Mouse (Mus musculus): Measurements from ENCODE around the gene Avp. TPM values are rescaled to one million over a fixed set of nuclear protein-coding genes. Genes with fewer than 3 reads are reported as not detected.

Gene Avp
- polyA plus RNA-seq, 1 experiment from 2014 or later: not detected

DNA sequence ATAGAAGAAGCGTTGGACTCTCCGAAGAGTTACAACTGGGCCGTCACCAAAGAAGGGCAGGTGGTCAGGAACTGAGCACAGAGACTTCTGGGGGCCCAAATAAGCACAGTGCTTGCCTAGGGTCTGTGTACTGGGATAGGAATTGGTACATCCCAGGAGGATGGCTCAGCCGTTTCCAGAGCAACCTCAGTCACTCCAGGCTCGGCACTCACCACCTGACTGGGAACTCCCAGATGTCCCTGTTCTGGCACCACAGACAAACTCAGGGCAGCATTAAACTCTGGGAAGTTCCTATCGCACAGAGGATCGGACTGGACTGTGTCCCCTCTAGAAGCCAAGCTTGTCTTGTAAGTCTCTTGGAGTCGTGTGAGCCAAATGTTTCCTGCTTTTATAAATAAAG lies 17.4 kb downstream of the Avp start:
- no peak for TF ChIP-seq CTCF (IDR thresholded peaks at IDR 0.05; ENCODE audit: low read depth)
- H3K4me3 ChIP-seq (ENCODE audit: low read depth, low read length): no peak overlapping the region
- H3K9me3 ChIP-seq (ENCODE audit: control insufficient read depth): no peaks in the 10 kb centered on the region
- no peak for ATAC-seq
- no peaks in the 10 kb centered on the region for H3K27me3 ChIP-seq (replicated peaks; ENCODE audit: control insufficient read depth, insufficient read depth, low read length)
- peaks cover 9% of the 10 kb centered on the region for H3K36me3 ChIP-seq (ENCODE audit: control insufficient read depth, insufficient read depth)
- H3K27ac ChIP-seq (ENCODE audit: low read depth, low read length): no peak overlapping the region
- H3K4me2 ChIP-seq (replicated peaks; ENCODE audit: low read depth): peak overlapping the region; percentile 92; the same call in 1 of the 2 replicates
- H3K4me1 ChIP-seq (replicated peaks; ENCODE audit: control insufficient read depth, insufficient read depth, low read length): 0 out of 2 replicates have a peak, but pooled peaks cover 5% of the 10 kb centered on the region
- 77% methylated on average over 8 of the region's 8 CpGs for WGBS
- H3K9ac ChIP-seq (ENCODE audit: low read depth, low read length): no peak overlapping the region

DNA sequence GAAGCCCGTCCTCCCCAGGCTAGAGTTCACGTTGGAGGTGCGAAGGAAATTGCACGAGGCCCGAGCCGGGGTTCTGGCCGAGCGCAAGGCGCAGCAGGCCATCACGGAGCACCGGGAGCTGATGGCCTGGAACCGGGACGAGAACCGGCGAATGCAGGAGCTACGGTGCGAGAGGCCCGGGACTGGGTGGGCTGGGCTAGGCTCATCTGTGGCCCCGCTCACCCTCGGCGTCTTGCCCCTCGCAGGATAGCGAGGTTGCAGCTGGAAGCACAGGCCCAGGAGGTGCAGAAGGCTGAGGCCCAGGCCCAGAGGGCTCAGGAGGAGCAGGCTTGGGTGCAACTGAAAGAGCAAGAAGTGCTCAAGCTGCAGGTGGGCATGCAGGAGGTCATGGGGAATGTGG lies 18.3 kb downstream of the Avp start:
- Histone ChIP-seq H3K4me3 (ENCODE audit: low read depth, low read length) (peak overlapping the region; percentile 82), H3K36me3 (ENCODE audit: control insufficient read depth, insufficient read depth) (peaks cover 9% of the 10 kb centered on the region), H3K9ac (ENCODE audit: low read depth, low read length) (peak overlapping the region; percentile 75), H3K27me3 (replicated peaks; ENCODE audit: control insufficient read depth, insufficient read depth, low read length) (no peaks in the 10 kb centered on the region), H3K27ac (ENCODE audit: low read depth, low read length) (no peak overlapping the region; the same call in 1 of the 2 replicates), H3K9me3 (ENCODE audit: control insufficient read depth) (no peaks in the 10 kb centered on the region), H3K4me2 (replicated peaks; ENCODE audit: low read depth) (peak overlapping the region; percentile 92), H3K4me1 (replicated peaks; ENCODE audit: control insufficient read depth, insufficient read depth, low read length) (0 out of 2 replicates have a peak, but pooled peaks cover 5% of the 10 kb centered on the region)
- WGBS: under 1% methylated on average over 23 of the region's 23 CpGs
- no peak for TF ChIP-seq CTCF (IDR thresholded peaks at IDR 0.05; ENCODE audit: low read depth)
- ATAC-seq: no peak; the same call in 1 of the 2 replicates

DNA sequence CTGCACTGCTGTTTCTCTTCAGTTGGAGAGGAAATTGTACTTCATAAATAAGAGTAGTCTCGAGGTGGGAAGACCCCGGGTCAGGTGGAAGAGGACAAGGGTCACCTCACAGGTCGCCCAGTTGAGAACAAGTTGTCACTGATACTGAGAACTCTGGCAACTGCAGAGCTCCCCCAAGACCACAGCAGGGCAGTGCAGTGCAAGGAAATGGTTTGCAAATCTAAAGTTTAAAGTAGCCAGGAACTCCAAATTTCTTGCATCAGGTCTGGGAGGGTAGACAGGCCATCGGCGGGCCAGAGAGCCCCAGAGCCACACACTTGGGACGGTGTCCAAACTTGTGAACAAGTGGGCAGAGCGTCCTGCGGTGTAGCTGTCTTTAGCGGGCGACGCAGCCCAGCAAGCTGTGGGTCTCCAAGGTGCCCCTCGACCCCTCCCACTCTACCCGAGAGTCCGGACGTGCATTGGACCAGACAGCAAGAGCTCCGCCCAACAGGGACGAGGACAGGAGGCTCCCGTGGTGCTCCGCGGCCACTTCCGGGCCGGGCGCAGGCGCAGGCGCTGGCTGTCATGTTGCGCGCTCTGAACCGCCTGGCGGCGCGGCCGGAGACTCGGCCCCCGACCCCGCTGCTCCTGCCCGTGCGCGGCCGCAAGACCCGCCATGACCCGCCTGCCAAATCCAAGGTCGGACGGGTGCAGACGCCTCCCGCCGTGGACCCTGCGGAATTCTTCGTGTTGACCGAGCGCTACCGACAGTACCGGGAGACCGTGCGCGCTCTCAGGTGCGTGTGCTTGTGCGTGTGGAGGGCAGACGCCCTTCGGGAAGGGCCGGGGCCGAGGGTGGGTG lies 18.9 kb downstream of the Avp start, which contains the start of gene Mrps26:
TSS of gene Mrps26 (plus strand) at position 531 of the 844 bp plus-strand sequence.
- under 1% methylated on average over 61 of the region's 61 CpGs for WGBS
- Histone ChIP-seq H3K9me3 (ENCODE audit: control insufficient read depth) (no peaks in the 10 kb centered on the region), H3K36me3 (ENCODE audit: control insufficient read depth, insufficient read depth) (peaks cover 9% of the 10 kb centered on the region), H3K4me1 (replicated peaks; ENCODE audit: control insufficient read depth, insufficient read depth, low read length) (0 out of 2 replicates have a peak, but pooled peaks cover 5% of the 10 kb centered on the region), H3K4me3 (ENCODE audit: low read depth, low read length) (peak within 1 kb of the TSS; percentile 82), H3K27me3 (replicated peaks; ENCODE audit: control insufficient read depth, insufficient read depth, low read length) (no peaks in the 10 kb centered on the region), H3K9ac (ENCODE audit: low read depth, low read length) (peak within 1 kb of the TSS; percentile 75), H3K27ac (ENCODE audit: low read depth, low read length) (peak within 1 kb of the TSS; percentile 77), H3K4me2 (replicated peaks; ENCODE audit: low read depth) (peak within 1 kb of the TSS; percentile 92)
- peak; percentile 97 for ATAC-seq
- peak; percentile 64 for TF ChIP-seq CTCF (IDR thresholded peaks at IDR 0.05; ENCODE audit: low read depth)

DNA sequence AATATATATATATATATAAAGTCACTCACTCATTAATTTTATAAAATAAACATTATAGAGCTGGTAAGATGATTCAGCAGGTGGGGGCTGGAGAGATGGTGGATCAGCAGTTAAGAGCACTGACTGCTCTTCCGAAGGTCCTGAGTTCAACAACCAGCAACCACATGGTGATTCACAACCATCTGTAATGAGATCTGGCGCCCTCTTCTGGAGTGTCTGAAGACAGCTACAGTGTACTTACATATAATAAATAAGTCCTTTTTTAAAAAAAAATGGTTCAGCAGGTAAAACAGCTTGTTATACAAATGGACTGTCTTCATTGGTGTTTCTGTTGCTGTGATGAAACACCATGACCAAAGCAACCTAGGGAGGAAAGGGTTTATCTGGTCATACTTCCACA lies 24.3 kb downstream of the Avp start:
- H3K27ac ChIP-seq (ENCODE audit: low read depth, low read length): no peak overlapping the region
- no peaks in the 10 kb centered on the region for H3K27me3 ChIP-seq (replicated peaks; ENCODE audit: control insufficient read depth, insufficient read depth, low read length)
- no peak for ATAC-seq
- H3K36me3 ChIP-seq (ENCODE audit: control insufficient read depth, insufficient read depth): peaks cover 20% of the 10 kb centered on the region
- no peak overlapping the region for H3K9ac ChIP-seq (ENCODE audit: low read depth, low read length)
- TF ChIP-seq CTCF (IDR thresholded peaks at IDR 0.05; ENCODE audit: low read depth): peak; percentile 52; the same call in 1 of the 2 replicates
- 81% methylated on average over 2 of the region's 2 CpGs for WGBS
- no peak overlapping the region for H3K4me3 ChIP-seq (ENCODE audit: low read depth, low read length)
- no peak overlapping the region for H3K4me2 ChIP-seq (replicated peaks; ENCODE audit: low read depth)
- H3K9me3 ChIP-seq (ENCODE audit: control insufficient read depth): no peaks in the 10 kb centered on the region
- 0 out of 2 replicates have a peak, but pooled peaks cover 3% of the 10 kb centered on the region for H3K4me1 ChIP-seq (replicated peaks; ENCODE audit: control insufficient read depth, insufficient read depth, low read length)

DNA sequence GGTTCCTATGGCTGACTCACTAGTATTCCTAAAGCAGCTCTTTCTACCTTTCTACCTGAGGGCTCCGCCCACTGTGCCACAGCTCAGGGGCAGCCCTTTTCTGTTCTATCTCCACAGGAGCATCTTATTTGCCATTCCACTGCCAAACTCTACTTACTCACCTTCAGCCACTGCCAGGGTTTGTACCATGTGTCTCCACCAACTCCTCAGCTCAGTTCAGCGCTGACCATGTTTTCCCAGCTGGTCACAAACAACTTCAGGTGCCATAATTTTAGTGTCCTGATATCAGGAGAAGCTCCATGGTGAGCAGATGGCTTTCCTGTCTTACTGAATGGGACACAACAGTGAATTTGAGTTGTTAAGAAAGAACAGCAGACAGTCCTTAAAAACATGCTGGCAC lies 24.9 kb downstream of the Avp start:
- 94% methylated on average over 2 of the region's 2 CpGs for WGBS
- no peak overlapping the region for H3K4me3 ChIP-seq (ENCODE audit: low read depth, low read length)
- ATAC-seq: no peak
- H3K9me3 ChIP-seq (ENCODE audit: control insufficient read depth): no peaks in the 10 kb centered on the region
- no peak for TF ChIP-seq CTCF (IDR thresholded peaks at IDR 0.05; ENCODE audit: low read depth)
- H3K9ac ChIP-seq (ENCODE audit: low read depth, low read length): no peak overlapping the region
- H3K27me3 ChIP-seq (replicated peaks; ENCODE audit: control insufficient read depth, insufficient read depth, low read length): no peaks in the 10 kb centered on the region
- peaks cover 25% of the 10 kb centered on the region for H3K36me3 ChIP-seq (ENCODE audit: control insufficient read depth, insufficient read depth)
- no peak overlapping the region for H3K4me2 ChIP-seq (replicated peaks; ENCODE audit: low read depth)
- no peak overlapping the region for H3K27ac ChIP-seq (ENCODE audit: low read depth, low read length)
- H3K4me1 ChIP-seq (replicated peaks; ENCODE audit: control insufficient read depth, insufficient read depth, low read length): no peaks in the 10 kb centered on the region

DNA sequence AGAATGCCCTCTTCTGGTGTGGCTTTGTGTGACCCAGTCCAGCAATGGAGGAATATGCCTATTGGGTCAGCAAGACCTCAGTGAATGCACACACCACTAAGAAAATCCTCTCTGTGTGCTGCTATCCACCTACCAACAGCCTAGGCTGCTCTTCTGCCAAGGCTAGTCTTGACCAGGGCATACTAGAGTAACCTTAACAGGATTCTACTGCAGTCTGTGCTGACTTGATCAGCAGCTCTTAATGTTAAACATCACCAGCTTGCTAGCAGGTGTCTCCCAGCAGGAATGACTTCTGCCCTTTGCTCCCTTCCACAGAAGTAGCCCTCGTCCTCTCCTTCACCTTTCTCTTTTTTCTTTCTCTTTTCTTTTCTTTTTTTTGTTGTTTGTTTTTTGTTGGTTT lies 26.1 kb downstream of the Avp start:
- Histone ChIP-seq H3K36me3 (ENCODE audit: control insufficient read depth, insufficient read depth) (peaks cover 35% of the 10 kb centered on the region), H3K9me3 (ENCODE audit: control insufficient read depth) (no peaks in the 10 kb centered on the region), H3K4me1 (replicated peaks; ENCODE audit: control insufficient read depth, insufficient read depth, low read length) (no peaks in the 10 kb centered on the region), H3K4me3 (ENCODE audit: low read depth, low read length) (no peak overlapping the region), H3K27me3 (replicated peaks; ENCODE audit: control insufficient read depth, insufficient read depth, low read length) (no peaks in the 10 kb centered on the region), H3K27ac (ENCODE audit: low read depth, low read length) (no peak overlapping the region), H3K9ac (ENCODE audit: low read depth, low read length) (no peak overlapping the region), H3K4me2 (replicated peaks; ENCODE audit: low read depth) (no peak overlapping the region)
- ATAC-seq: no peak
- 50% methylated on average over 1 of the region's 1 CpGs for whole genome bisulfite sequencing
- TF ChIP-seq CTCF (IDR thresholded peaks at IDR 0.05; ENCODE audit: low read depth): no peak
